Mouse (Mus musculus): Measurements from ENCODE around the gene Slc26a5. TPM values are rescaled to one million over a fixed set of nuclear protein-coding genes. Genes with fewer than 3 reads are reported as not detected.

Slc26a5 gene
- total and polyA plus RNA-seq, 3 experiments, result not detected

DNA sequence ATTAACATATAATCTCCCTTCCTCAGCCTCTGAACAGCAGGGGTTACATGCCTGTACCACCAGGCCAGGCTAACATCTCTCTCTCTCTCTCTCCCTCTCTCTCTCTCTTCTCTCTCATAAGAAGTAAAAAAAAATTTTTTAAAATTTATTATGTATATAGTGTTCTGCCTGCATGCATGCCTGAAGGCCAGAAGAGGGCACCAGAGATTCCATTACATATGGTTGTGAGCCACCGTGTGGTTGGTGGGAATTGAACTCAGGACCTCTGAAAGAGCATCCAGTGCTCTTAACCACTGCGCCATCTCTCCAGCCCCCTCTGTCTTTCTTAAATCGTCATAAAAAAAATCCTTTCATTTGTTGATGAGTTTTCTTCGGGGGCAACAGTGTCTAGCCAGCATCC lies 20.7 kb downstream of the Slc26a5 start:
- Histone ChIP-seq H3K9ac (ENCODE audit: insufficient read depth, low read depth) (no peak overlapping the region), H3K9me3 (replicated peaks; ENCODE audit: low read length) (no peaks in the 10 kb centered on the region), H3K36me3 (replicated peaks in 1 of 2; ENCODE audit: control insufficient read depth in 1 of 2, insufficient read depth in 1 of 2, low read length in 1 of 2) (no peaks in the 10 kb centered on the region), H3K4me3 (replicated peaks in 1 of 3; ENCODE audit: low read depth in 2 of 3, low read length in 2 of 3, poor library complexity in 1 of 3) (no peak overlapping the region), H3K79me2 (replicated peaks; ENCODE audit: control insufficient read depth, extremely low read depth, insufficient read depth, poor library complexity, severe bottlenecking) (no peaks in the 10 kb centered on the region), H3K4me2 (ENCODE audit: insufficient read depth, low read depth, poor library complexity, severe bottlenecking) (no peak overlapping the region), H3K27me3 (replicated peaks) (no peaks in the 10 kb centered on the region), H3K4me1 (ENCODE audit: control insufficient read depth in 1 of 2, insufficient read depth in 2 of 2) (peaks cover 2 to 15% of the 10 kb centered on the region in 2 experiments; a peak in 2 of 4 replicates), H3K27ac (ENCODE audit: insufficient read depth, low read depth) (no peak overlapping the region)
- dilution Hi-C loops (cut with MboI; ENCODE audit: extremely low pct_ligation_motif_present, extremely low pct_unique_long_range_greater_than_20kb, low sequenced_read_pairs) (no loop called here), in situ Hi-C loops (cut with MboI; ENCODE audit: low pct_ligation_motif_present, low pct_unique_long_range_greater_than_20kb, low sequenced_read_pairs) (no loop called here)
- peak; percentile 25 for DNase-seq (ENCODE audit: extremely low read depth)
- TF ChIP-seq KAT2A (IDR thresholded peaks at IDR 0.05; ENCODE audit: insufficient replicate concordance, low read length), result no peak
- no peak for TF ChIP-seq GABPA (IDR thresholded peaks at IDR 0.05; ENCODE audit: insufficient replicate concordance, low read depth, low read length)
- TF ChIP-seq ZNF384 (IDR thresholded peaks at IDR 0.05; ENCODE audit: low read depth, low read length), result 0 out of 2 replicates have a peak, but pooled peaks have one; percentile 13
- TF ChIP-seq SMC3 (IDR thresholded peaks at IDR 0.05; ENCODE audit: low read depth, low read length), result peak; percentile 26
- TF ChIP-seq CTCF (conservative IDR thresholded peaks at IDR 0.05 in 1 of 2, IDR thresholded peaks at IDR 0.05 in 1 of 2; ENCODE audit: low read depth in 2 of 2, low read length in 2 of 2), result peak in 1 of 2 experiments; percentile 67; a peak in 2 of 4 replicates
- TF ChIP-seq RAD21 (IDR thresholded peaks at IDR 0.05; ENCODE audit: low read depth, low read length), result peak; percentile 25

DNA sequence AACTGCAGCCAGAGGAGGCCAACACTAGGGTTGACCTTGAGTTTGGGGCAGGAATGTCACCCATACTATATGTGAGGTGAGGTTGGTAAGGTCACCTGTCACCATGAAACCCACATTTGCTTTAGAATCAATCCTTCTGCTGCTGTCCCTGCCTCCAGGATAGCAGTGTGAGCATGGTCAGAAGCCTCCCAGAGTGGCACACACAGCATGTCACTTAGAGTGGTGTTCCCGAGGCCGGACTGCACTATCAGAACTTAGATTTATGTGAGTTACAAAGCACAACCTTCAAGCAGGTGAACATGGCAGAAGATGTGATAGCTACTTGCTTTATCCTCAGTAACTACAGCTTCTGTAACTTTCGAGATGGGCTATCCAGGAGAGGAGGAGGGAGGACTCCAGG lies 33.6 kb downstream of the Slc26a5 start:
- no peak for DNase-seq (ENCODE audit: extremely low read depth)
- H3K27ac ChIP-seq (ENCODE audit: insufficient read depth, low read depth), result no peak overlapping the region
- H3K4me1 ChIP-seq (ENCODE audit: control insufficient read depth in 1 of 2, insufficient read depth in 2 of 2), result peaks cover 2 to 15% of the 10 kb centered on the region in 2 experiments; a peak in 3 of 4 replicates
- in situ Hi-C loops (cut with MboI; ENCODE audit: low pct_ligation_motif_present, low pct_unique_long_range_greater_than_20kb, low sequenced_read_pairs) (no loop called here), dilution Hi-C loops (cut with MboI; ENCODE audit: extremely low pct_ligation_motif_present, extremely low pct_unique_long_range_greater_than_20kb, low sequenced_read_pairs) (no loop called here)
- TF ChIP-seq ETS1 (conservative IDR thresholded peaks at IDR 0.05; ENCODE audit: low read depth, low read length) (no peak), ZKSCAN1 (IDR thresholded peaks at IDR 0.05; ENCODE audit: borderline replicate concordance, low read depth, low read length) (no peak), TBP (conservative IDR thresholded peaks at IDR 0.05; ENCODE audit: low read depth, low read length) (no peak), EP300 (IDR thresholded peaks at IDR 0.05; ENCODE audit: low read length) (no peak), KAT2A (IDR thresholded peaks at IDR 0.05; ENCODE audit: insufficient replicate concordance, low read length) (no peak), PAX5 (IDR thresholded peaks at IDR 0.05; ENCODE audit: low read length) (no peak), POLR2A (IDR thresholded peaks at IDR 0.05; ENCODE audit: low read depth, low read length) (no peak), MXI1 (IDR thresholded peaks at IDR 0.05; ENCODE audit: low read depth, low read length) (no peak), MAFK (IDR thresholded peaks at IDR 0.05; ENCODE audit: insufficient replicate concordance, low read length) (no peak)
- no peak overlapping the region for H3K4me2 ChIP-seq (ENCODE audit: insufficient read depth, low read depth, poor library complexity, severe bottlenecking)
- H3K4me3 ChIP-seq (replicated peaks in 1 of 3; ENCODE audit: low read depth in 2 of 3, low read length in 2 of 3, poor library complexity in 1 of 3), result no peak overlapping the region
- no peak overlapping the region for H3K9ac ChIP-seq (ENCODE audit: insufficient read depth, low read depth)
- H3K9me3 ChIP-seq (replicated peaks; ENCODE audit: low read length), result no peaks in the 10 kb centered on the region
- no peaks in the 10 kb centered on the region for H3K79me2 ChIP-seq (replicated peaks; ENCODE audit: control insufficient read depth, extremely low read depth, insufficient read depth, poor library complexity, severe bottlenecking)
- no peaks in the 10 kb centered on the region for H3K36me3 ChIP-seq (replicated peaks in 1 of 2; ENCODE audit: control insufficient read depth in 1 of 2, insufficient read depth in 1 of 2, low read length in 1 of 2)
- H3K27me3 ChIP-seq (replicated peaks), result no peaks in the 10 kb centered on the region

DNA sequence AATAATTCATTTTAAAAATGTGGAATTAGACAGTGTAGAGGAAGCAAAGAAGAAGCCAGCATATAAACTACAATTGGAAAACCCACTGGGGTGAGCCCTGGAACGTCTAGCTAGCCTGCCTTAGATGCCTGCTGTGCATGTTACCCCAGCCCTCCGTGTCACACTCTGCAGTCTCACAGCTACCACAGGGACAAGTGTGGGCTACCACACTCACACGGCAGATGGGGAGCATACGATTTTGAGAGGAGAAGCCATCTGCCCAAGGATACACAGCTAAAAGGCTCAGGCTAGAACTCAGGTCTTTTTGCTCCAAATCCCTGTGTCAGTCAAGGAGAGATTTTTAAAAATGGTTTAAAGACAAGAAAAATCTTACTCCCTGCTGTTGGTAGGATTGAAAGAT lies 36.5 kb downstream of the Slc26a5 start:
- H3K9ac ChIP-seq (ENCODE audit: insufficient read depth, low read depth), result no peak overlapping the region
- dilution Hi-C loops (cut with MboI; ENCODE audit: extremely low pct_ligation_motif_present, extremely low pct_unique_long_range_greater_than_20kb, low sequenced_read_pairs) (no loop called here), in situ Hi-C loops (cut with MboI; ENCODE audit: low pct_ligation_motif_present, low pct_unique_long_range_greater_than_20kb, low sequenced_read_pairs) (no loop called here)
- no peak overlapping the region for H3K4me3 ChIP-seq (replicated peaks in 1 of 3; ENCODE audit: low read depth in 2 of 3, low read length in 2 of 3, poor library complexity in 1 of 3)
- DNase-seq (ENCODE audit: extremely low read depth), result no peak
- H3K4me2 ChIP-seq (ENCODE audit: insufficient read depth, low read depth, poor library complexity, severe bottlenecking), result no peak overlapping the region
- TF ChIP-seq MAX (IDR thresholded peaks at IDR 0.05; ENCODE audit: low read length) (no peak), CHD1 (IDR thresholded peaks at IDR 0.05; ENCODE audit: low read depth, low read length) (no peak), ELF1 (IDR thresholded peaks at IDR 0.05; ENCODE audit: low read depth, low read length) (no peak), RCOR1 (conservative IDR thresholded peaks at IDR 0.05; ENCODE audit: low read depth, low read length) (no peak), EP300 (IDR thresholded peaks at IDR 0.05; ENCODE audit: low read length) (no peak), JUND (conservative IDR thresholded peaks at IDR 0.05; ENCODE audit: low read depth, low read length) (no peak), ZMIZ1 (IDR thresholded peaks at IDR 0.05; ENCODE audit: low read depth, low read length) (no peak), ZC3H11A (IDR thresholded peaks at IDR 0.05; ENCODE audit: low read depth, low read length) (no peak), RAD21 (IDR thresholded peaks at IDR 0.05; ENCODE audit: low read depth, low read length) (no peak), JUN (IDR thresholded peaks at IDR 0.05; ENCODE audit: insufficient read depth, low read depth, low read length) (no peak), TCF12 (IDR thresholded peaks at IDR 0.05; ENCODE audit: low read depth, low read length) (no peak), USF2 (conservative IDR thresholded peaks at IDR 0.05; ENCODE audit: low read depth, low read length) (no peak)
- no peaks in the 10 kb centered on the region for H3K9me3 ChIP-seq (replicated peaks; ENCODE audit: low read length)
- no peak overlapping the region for H3K27ac ChIP-seq (ENCODE audit: insufficient read depth, low read depth)
- H3K27me3 ChIP-seq (replicated peaks), result no peaks in the 10 kb centered on the region
- H3K36me3 ChIP-seq (replicated peaks in 1 of 2; ENCODE audit: control insufficient read depth in 1 of 2, insufficient read depth in 1 of 2, low read length in 1 of 2), result no peaks in the 10 kb centered on the region
- no peaks in the 10 kb centered on the region for H3K79me2 ChIP-seq (replicated peaks; ENCODE audit: control insufficient read depth, extremely low read depth, insufficient read depth, poor library complexity, severe bottlenecking)
- peaks cover 5 to 33% of the 10 kb centered on the region in 2 experiments for H3K4me1 ChIP-seq (ENCODE audit: control insufficient read depth in 1 of 2, insufficient read depth in 2 of 2)
